Mouse (Mus musculus) ES-E14 (cell line): ENCODE data around the gene Plcl1.

ENCODE experiments used
- CHD2 ChIP-seq: IDR thresholded peaks from 2 replicates; pipeline ENCODE4 v1.6.1; 2014; ENCODE audit warnings: mild to moderate bottlenecking, low read depth, low read length, inconsistent platforms
- HCFC1 ChIP-seq: IDR thresholded peaks from 2 replicates; pipeline ENCODE4 v1.6.1; 2012; ENCODE audit warnings: low read length, inconsistent platforms, borderline replicate concordance; ENCODE audit not compliant: insufficient read depth
- MAFK ChIP-seq: IDR thresholded peaks from 2 replicates; pipeline ENCODE4 v1.6.1; 2014; ENCODE audit warnings: mild to moderate bottlenecking, low read depth, low read length, inconsistent platforms; ENCODE audit not compliant: insufficient read depth
- ZNF384 ChIP-seq: IDR thresholded peaks from 2 replicates; pipeline ENCODE4 v1.6.1; 2012; ENCODE audit warnings: low read depth, low read length, inconsistent platforms

GRCm38 (mm10) chr1:55427607-55428006 is 21.9 kb downstream of the Plcl1 start:
- TF ChIP-seq MAFK (no peak), ZNF384 (no peak), HCFC1 (no peak), CHD2 (no peak)
